Mouse (Mus musculus) C2C12 (cell line): Measurements from ENCODE around the gene Fkbp4. TPM values are rescaled to one million over a fixed set of nuclear protein-coding genes. Genes with fewer than 3 reads are reported as not detected.

Experiments used
- H3K27me3 ChIP-seq: one replicate; pipeline ENCODE4 v1.6.1; 2011; ENCODE audit not compliant: control insufficient read depth, insufficient read depth, insufficient read length
- H3K36me3 ChIP-seq: one replicate; pipeline ENCODE4 v1.6.1; 2011; ENCODE audit not compliant: control insufficient read depth, insufficient read depth
- H3K4me3 ChIP-seq: one replicate; pipeline ENCODE4 v1.5.1; 2011; ENCODE audit warnings: mild to moderate bottlenecking, control low read depth; ENCODE audit not compliant: poor library complexity, insufficient read depth, severe bottlenecking
- H3K79me2 ChIP-seq: one replicate; pipeline ENCODE4 v1.6.1; 2011; ENCODE audit not compliant: control insufficient read depth, insufficient read depth
- H3K79me3 ChIP-seq: one replicate; pipeline ENCODE4 v1.6.1; 2011; ENCODE audit warnings: low read depth, control low read depth
- H3ac ChIP-seq: one replicate; pipeline ENCODE3; 2011; ENCODE audit warnings: low read depth; ENCODE audit not compliant: control insufficient read depth, insufficient read length
- CEBPB ChIP-seq: IDR thresholded peaks from one replicate; pipeline ENCODE4 v1.6.1; 2011; ENCODE audit warnings: low read depth, mild to moderate bottlenecking, control low read depth, moderate library complexity
- CTCF ChIP-seq: IDR thresholded peaks from one replicate; pipeline ENCODE4 v1.5.1; 2011; ENCODE audit not compliant: control insufficient read depth, insufficient read depth, insufficient read length
- FOSL1 ChIP-seq: IDR thresholded peaks from one replicate; pipeline ENCODE4 v1.8.0; 2011; ENCODE audit warnings: mild to moderate bottlenecking, low read length; ENCODE audit not compliant: poor library complexity, insufficient read depth, severe bottlenecking
- MAX ChIP-seq: IDR thresholded peaks from one replicate; pipeline ENCODE4 v1.6.1; 2011; ENCODE audit warnings: mild to moderate bottlenecking, control low read depth
- MYOD1 ChIP-seq: IDR thresholded peaks from one replicate; pipeline ENCODE4 v1.6.1; 2011; ENCODE audit warnings: low read depth; ENCODE audit not compliant: control insufficient read depth, insufficient read length
- MYOG ChIP-seq: IDR thresholded peaks from one replicate; pipeline ENCODE4 v1.6.1; 2011; ENCODE audit not compliant: control insufficient read depth, insufficient read length; ENCODE audit errors: extremely low read depth
- USF1 ChIP-seq: IDR thresholded peaks from one replicate; pipeline ENCODE4 v1.6.1; 2011; ENCODE audit warnings: low read depth, mild to moderate bottlenecking, control low read depth, moderate library complexity
- polyA plus RNA-seq: library from polyadenylated mRNA; unstranded; fragments of >200 nt; fragmentation: generic; extraction: Trizol; gene quantifications from one replicate; pipeline ENCODE4 v1.2.1, GENCODE M21; 2012; ENCODE audit warnings: missing spikeins

The Fkbp4 gene
- polyA plus RNA-seq, 1 experiment = 399 TPM

DNA sequence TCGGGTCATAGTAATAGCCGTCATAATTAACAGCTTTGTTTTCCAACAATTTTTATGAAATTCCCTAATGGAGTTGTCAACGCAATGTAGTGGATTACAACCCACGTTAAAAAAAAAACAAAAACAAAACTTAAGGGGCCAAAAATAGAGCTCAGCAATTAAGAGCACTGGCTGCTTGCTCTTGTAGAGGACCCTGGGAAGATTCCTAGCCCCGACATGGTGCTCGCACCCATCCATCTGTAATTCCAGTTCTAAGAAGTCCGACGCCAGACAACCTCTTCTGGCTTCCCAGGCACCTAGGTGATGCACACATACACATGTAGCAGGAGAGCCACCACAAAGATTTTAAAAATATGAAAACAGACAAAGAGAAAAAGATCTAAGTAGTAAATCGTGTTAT, 13.4 kb downstream of the Fkbp4 start:
- TF ChIP-seq MYOD1 (no peak), USF1 (no peak), FOSL1 (no peak), MYOG (no peak), MAX (no peak), CEBPB (no peak), CTCF (no peak)
- Histone ChIP-seq H3K4me3 (no peak overlapping the region), H3ac (no peak overlapping the region), H3K79me2 (peaks cover 39% of the 10 kb centered on the region), H3K27me3 (no peaks in the 10 kb centered on the region), H3K79me3 (peaks cover 22% of the 10 kb centered on the region), H3K36me3 (peaks cover 15% of the 10 kb centered on the region)

GRCm38 (mm10) chr6:128424269-128425019, 14.0 kb downstream of the Fkbp4 start, which contains the start of gene Itfg2:
Itfg2 (minus strand) TSS chr6:128424931.
- TF ChIP-seq CTCF (no peak), MAX (peak; percentile 95), MYOG (no peak), FOSL1 (no peak), CEBPB (no peak), USF1 (no peak)
- Histone ChIP-seq H3K27me3 (no peaks in the 10 kb centered on the region), H3K79me3 (peaks cover 26% of the 10 kb centered on the region), H3K4me3 (peak within 1 kb of the TSS; percentile 61), H3K36me3 (peaks cover 14% of the 10 kb centered on the region), H3ac (peak within 1 kb of the TSS; percentile 87), H3K79me2 (peaks cover 45% of the 10 kb centered on the region)

GRCm38 (mm10) chr6:128423496-128424268, 14.8 kb downstream of the Fkbp4 start:
- TF ChIP-seq MYOG (no peak), FOSL1 (no peak), MYOD1 (no peak), MAX (no peak), USF1 (no peak), CEBPB (no peak), CTCF (no peak)
- H3K4me3 ChIP-seq = peak overlapping the region; percentile 61
- H3ac ChIP-seq = peak overlapping the region; percentile 6

DNA sequence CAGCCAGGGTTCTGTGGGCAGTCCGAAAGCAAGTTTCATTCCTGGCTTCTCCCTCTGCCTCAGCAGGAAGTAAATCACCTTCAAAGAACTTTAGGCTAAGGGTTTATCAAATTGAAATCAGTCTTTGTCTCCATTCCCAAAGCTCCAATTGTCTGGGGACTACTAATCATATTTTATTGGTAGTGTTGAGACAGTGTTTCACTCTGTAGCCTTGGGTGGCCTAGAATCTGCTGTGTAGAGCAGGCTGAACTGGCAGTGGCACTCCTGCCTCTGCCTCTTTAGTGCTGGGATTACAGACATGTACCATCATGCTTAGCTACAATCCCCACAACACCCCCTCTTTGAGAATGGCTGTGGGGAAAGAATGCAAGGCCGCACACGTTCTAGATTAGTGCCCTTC, 17.0 kb downstream of the Fkbp4 start:
- Histone ChIP-seq H3K36me3 (peaks cover 11% of the 10 kb centered on the region), H3ac (peak overlapping the region; percentile 62), H3K79me2 (peaks cover 73% of the 10 kb centered on the region), H3K27me3 (no peaks in the 10 kb centered on the region), H3K4me3 (no peak overlapping the region), H3K79me3 (peaks cover 39% of the 10 kb centered on the region)
- no peak for TF ChIP-seq MYOD1
- TF ChIP-seq CEBPB = no peak
- no peak for TF ChIP-seq CTCF
- no peak for TF ChIP-seq FOSL1
- no peak for TF ChIP-seq MYOG
- no peak for TF ChIP-seq USF1
- TF ChIP-seq MAX = no peak

More at GRCm38 (mm10) chr6:128423496-128424268, 14.8 kb downstream of the Fkbp4 start:
- Histone ChIP-seq H3K79me3 (peaks cover 29% of the 10 kb centered on the region), H3K27me3 (no peaks in the 10 kb centered on the region), H3K79me2 (peaks cover 52% of the 10 kb centered on the region), H3K36me3 (peaks cover 8% of the 10 kb centered on the region)

DNA sequence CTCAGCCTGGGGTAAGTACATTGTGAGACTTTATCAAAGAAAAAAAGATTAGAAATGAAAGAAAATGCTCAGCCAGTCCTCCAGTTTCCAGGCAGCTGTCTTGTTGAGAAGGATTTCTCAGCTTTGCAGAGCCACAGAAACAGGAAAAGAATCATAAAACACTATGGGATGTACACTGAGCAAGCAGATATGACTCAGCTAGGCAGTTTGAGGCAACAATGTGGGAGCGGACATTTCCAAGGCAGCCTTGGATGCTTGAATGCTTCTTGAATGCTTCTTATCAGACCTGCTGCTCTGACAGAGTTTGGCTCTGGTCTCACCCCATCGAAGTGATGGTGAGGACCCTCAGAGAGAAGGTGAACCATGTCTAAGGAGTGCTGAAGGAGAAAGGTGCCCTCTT, 17.4 kb downstream of the Fkbp4 start:
- H3K79me3 ChIP-seq = peaks cover 39% of the 10 kb centered on the region
- no peak overlapping the region for H3K4me3 ChIP-seq
- H3ac ChIP-seq = peak overlapping the region; percentile 62
- peaks cover 73% of the 10 kb centered on the region for H3K79me2 ChIP-seq
- TF ChIP-seq MYOG (no peak), MYOD1 (peak; percentile 11)
- H3K36me3 ChIP-seq = peaks cover 14% of the 10 kb centered on the region
- H3K27me3 ChIP-seq = no peaks in the 10 kb centered on the region

DNA sequence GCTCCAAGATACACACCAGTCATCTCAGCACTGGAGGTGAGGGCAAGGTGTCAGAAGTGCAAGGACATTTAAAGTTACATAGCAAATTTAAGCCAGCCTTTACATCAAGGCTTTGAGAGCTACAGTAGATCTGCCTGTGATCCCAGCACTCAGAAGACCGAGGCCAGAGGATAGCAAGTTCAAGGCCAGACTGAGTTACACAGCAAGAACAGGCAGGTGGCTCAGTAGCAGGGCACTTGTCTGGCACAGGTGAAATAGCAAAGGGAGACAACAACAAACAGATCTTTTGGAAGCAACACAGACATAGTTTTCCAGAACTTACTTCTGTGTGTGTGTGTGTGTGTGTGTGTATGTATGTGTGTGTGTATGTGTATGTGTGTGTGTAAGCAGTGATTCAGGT, 20.4 kb downstream of the Fkbp4 start:
- H3K79me3 ChIP-seq = peaks cover 33% of the 10 kb centered on the region
- no peak for TF ChIP-seq CEBPB
- no peak for TF ChIP-seq USF1
- TF ChIP-seq MYOG = no peak
- no peak for TF ChIP-seq MAX
- no peak for TF ChIP-seq CTCF
- TF ChIP-seq FOSL1 = no peak
- no peak for TF ChIP-seq MYOD1
- H3K79me2 ChIP-seq = peaks cover 59% of the 10 kb centered on the region
- H3K36me3 ChIP-seq = peaks cover 15% of the 10 kb centered on the region
- no peak overlapping the region for H3ac ChIP-seq
- H3K27me3 ChIP-seq = no peaks in the 10 kb centered on the region
- no peak overlapping the region for H3K4me3 ChIP-seq
